Mouse (Mus musculus) heart, adult 8-10 months (tissue): Measurements from ENCODE around the gene Dlg2. TPM values are rescaled to one million over a fixed set of nuclear protein-coding genes. Genes with fewer than 3 reads are reported as not detected.
"Not testable (repeated sequence)": the region's sequence is repeated elsewhere in the genome, so short reads cannot be mapped to it uniquely, and the experiment has no call there.

Source experiments
- DNase-seq: peaks from one replicate; pipeline ENCODE4 v3.0.0; 2022; ENCODE audit warnings: low spot score
- total RNA-seq, 4 experiments: library from RNA; stranded (reverse); gene quantifications; 2 replicates each; pipeline ENCODE4 v1.2.4; 2022

Dlg2 gene
- total RNA-seq, 4 experiments from 2014 or later = 2.0 to 2.8 (median 2.3) TPM

- no peak for DNase-seq
These were observed 349.2 kb downstream of the Dlg2 start for GRCm38 (mm10) chr7:90825640-90826039.

DNA sequence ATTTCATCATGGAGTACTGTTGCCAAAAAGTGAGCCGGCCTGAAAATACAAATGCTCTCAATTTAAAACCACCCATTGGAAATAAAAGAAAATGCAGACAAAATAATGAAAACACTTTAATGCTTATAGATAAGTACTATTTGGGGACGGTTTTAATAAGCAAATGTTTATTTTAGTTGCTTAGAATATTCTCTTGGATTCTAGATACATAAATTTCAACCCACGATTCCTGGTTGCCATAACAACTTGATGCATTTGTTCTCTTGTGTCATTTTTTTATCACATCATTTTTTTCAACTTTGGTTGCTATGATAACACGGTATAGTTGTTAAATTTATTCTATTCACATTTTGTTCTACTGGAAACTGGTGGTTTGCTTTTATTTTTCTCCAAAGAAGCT, 364.8 kb downstream of the Dlg2 start:
- DNase-seq = no peak

DNA sequence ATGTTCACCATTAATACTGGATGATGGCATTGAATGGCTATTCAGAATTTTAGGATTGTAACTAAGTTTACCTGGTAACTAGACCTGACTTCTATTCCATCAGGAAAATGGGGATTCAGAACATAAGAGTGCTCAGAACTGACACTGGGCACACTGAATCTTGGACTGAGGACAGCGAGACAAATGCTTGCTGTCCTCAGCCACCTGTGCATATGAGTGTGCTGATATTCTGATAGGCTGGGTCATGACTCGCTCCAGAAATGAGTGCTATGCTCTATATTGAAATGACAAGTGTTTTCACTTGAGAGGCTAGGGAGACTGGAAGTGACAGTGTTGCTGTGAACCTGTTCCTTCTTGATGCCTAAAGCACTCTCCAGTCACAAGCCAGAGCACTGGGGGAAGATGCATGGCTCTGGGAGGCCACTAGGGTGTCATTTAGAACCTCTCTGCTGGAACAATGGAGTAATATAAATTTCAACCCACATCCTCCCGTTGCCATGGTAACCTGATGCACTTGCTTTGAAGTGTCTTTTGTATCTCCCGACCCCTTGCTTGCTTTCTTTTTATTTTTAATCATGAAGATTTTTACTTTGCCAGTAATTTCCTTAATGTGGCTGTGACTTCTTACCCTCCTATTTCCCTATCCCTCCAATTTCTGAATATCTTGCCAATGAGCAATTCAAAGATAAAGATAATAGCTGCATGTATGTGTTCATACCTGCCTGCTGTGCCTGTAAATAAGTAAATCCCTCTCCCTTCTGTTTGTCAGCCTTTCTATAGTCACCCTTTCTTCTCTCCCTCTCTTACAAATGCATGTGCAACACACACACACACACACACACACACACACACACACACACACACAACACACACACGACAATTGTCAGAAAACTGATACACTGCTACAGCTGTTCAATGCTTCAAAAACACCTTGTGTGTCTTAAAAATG, 367.1 kb downstream of the Dlg2 start:
- DNase-seq = no peak

GRCm38 (mm10) chr7:90876796-90877195, 400.3 kb downstream of the Dlg2 start:
- DNase-seq = not testable (repeated sequence)

GRCm38 (mm10) chr7:90882740-90883139, 406.3 kb downstream of the Dlg2 start:
- DNase-seq = no peak

DNA sequence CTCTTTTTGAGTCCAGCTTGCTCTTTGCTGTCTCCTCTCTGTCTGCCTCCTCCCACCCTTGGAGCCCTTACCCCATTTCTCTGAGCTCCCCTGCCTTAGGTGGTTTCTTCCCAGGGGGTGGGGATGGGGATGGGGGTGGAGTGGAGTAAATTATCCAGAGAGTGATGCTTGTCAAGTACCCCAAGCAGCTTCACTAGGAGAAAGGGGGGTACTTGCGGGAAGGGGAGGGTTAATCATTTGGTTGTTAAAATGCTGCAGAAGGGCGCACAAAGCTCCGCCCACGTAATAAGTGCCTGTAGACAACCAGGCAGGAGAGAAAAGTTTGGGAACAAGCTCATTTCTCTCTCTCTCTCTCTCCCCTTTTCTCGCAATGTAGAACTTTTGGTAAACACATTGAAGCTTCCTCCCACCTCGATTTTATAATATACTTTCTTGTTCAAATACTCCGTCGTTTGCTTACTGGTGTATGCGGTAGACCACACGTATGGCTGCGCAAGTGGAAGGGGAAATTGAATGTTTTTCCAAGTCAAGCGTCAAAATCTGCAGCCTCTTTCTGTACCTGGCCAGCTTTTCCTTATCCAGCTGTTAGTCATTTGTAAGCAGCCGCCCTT, 410.0 kb downstream of the Dlg2 start:
- DNase-seq = no peak

DNA sequence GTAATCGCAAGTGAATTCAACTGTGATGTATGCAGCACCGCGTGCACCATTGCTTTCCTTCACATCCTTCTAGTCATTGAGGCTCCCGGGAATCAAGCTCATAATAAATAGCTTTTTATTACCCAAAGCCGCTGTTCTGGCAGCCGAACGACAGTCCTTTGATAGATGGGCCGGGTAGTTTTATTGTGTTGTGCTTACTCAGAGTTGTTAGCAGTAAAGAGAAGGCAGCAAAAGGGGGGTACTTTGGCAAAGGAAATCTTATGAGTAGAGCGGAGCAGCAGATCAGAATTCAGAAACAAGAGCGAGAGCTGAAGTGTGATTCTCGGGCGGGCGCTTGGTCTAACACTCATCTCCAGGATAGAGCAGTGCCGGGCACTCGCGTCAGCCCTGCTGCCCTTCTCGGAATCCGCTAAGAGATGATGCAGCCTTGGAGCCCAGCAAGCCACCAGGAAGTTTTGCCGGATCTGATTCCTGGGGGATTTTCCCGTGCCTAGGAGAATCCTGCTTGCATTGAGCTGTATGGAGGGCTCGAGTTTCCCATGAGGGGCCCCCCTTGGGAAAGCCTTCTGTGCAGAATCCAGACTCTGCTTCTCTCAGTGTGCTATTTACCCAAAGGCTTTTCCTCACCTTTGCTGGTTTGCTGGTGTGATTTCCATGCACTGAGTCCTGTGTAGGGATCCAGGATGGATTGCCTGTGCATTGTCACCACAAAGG, 410.7 kb downstream of the Dlg2 start:
- no peak for DNase-seq

DNA sequence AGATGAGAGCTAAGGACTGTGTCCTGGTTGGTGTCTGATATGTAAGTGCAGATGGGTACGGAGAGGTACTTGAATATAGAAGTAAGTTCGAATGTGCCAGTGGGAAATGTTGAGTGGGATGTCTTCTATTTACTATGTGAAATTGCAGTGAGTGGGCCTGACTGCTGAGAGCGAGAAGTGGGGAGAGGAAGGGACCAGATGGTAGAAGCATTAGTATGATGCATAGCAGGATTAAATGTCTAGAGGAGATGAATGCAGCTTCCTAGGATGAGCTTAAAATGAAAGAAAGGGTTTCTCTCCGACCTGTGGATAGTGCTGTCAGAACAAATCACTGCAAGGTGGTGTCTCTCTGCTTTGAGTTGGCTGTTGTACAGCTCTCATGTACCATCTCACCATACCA, 451.0 kb downstream of the Dlg2 start:
- no peak for DNase-seq

DNA sequence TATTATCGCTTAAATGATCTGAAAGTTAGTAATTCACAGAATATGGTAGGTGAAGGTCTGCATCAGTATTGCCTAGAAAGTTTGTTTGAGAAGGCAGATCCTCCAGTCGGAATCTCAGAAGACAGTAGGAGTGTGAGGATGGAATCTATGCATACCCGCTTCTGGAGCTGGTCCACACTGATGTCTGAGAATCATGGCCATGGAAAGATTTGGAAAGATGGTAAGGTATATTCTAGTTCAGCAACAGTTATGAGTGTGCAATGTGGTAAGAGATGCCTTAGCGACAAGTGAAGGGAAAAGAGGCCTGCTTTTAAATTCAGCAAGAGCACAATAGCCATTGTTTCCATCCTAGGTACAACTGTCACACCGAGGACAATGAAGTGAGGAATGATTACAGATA, 464.3 kb downstream of the Dlg2 start:
- no peak for DNase-seq

DNA sequence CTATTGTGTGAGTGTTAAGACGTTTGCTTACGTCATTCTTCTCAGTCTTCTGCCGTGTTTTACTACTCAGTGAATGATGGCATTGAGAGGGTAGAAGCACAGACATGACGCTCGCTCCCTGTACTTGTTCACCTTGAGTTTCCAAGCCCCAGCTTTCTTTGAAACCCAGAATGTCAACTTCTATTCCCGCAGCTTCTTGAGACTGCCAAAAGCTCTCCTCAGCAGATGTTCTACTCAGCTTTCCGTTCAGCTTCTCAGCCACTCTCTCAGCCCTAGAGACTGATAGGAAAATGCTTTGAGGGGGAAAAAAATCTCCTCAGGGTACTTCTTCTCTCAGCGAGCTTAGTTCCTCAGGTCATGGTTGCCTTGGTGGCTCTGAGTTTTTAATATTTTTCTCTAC, 470.6 kb downstream of the Dlg2 start:
- no peak for DNase-seq

DNA sequence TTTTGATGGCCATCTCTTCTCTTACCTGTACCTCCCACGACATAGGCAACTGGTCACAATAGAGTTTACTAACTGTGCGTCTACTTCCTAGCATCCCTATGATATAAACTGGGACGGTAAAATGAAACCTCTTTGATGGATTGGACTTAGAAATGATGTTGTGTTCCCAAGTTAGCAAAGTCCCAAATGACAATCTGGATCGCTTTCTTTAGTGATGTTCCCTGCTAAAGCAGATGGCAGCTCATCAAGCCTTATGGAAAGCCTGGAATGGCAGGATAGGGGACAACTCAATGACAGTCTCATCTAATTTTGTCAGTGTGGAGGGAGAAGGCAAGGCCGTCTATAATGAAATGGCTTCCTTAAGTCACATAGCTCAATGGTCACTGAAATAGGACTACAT, 472.7 kb downstream of the Dlg2 start:
- no peak for DNase-seq

DNA sequence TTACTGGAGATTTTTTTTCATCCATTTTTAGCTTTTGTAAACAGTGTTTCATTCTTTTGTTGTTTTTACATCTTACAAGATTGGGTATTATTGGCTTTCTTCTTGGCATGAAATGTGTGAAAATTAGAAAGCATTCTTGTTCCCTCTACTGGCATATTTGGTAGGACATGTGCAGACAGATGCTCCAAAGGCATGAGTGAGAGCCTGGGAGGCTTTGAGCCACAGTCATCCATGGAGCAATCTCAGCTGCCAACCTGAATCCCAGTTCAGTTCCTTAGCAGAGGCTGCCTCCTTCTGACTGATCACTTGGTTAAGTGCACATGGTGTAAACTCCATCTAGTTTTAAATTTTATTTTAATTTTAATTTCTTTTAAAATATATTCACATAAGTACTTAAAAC, 500.8 kb downstream of the Dlg2 start:
- DNase-seq = no peak

DNA sequence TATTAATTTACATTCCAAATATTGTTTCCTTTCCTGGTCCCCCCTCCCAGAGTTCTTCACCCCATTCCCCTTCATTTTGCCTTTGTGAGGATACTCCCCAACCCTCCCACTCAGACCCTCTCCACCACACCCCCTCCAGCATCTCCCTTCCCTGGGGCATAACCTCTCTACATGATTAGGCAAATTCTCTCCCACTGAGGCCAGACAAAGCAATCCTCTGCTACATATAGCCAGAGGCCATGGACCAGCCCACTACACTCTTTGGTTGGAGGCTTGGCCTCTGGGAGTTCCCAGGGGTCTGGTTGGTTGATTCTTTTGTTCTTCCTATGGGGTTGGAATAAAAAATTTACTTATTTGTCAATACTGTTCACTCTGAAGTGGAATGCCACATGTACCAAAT, 505.6 kb downstream of the Dlg2 start:
- no peak for DNase-seq

DNA sequence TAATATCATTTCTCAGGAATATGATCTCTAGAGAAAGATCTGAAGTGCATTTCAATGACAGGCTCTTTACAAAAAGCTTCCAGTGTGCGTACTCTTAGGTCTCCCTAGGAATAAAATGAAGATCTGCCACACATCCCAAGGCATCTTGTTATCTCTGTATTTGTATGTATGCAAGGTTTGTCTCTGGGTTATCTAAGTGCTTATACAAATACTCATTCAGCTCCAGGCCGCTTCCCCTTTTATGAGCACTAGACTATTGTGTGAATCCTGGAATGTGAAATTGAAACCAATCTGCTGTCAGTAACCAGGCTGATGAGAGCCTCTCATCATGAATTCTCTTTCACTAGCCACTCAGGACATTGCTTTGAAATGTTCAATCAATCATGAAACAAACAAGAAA, 534.2 kb downstream of the Dlg2 start:
- DNase-seq = no peak

DNA sequence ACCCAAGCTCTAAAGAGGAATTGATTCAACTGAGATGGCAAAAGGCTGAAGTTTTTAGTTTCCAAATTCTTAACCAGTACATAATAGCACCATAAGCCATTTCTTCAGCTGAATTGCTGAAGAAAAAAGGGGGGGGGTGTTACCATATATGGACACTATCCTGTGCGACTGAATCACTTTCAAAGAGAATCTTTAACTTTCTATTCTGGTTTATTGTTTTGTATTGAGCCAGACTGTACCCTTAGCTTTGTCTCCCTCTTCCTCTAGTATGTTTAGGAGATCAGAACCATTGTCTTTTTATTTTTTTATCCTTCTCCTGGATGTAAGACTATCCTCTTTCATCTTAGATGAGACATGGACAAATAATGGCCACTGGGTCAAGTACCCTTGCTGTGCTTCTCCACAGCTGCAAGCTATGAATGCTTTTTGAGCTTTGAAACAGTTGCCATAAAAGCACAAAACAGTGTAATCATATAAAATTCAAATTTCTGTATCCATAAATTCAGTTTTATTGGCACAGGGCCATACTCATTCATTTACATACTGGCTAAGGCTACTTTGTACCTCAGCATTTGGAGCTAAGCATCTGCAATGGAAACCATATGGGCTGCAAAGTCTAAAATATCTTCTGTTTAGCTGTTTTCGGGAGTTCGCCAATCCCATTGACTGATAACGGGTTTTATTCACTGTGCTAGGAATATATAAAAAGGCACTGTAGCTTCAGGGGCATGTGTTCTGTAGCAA, 568.7 kb downstream of the Dlg2 start:
- no peak for DNase-seq

DNA sequence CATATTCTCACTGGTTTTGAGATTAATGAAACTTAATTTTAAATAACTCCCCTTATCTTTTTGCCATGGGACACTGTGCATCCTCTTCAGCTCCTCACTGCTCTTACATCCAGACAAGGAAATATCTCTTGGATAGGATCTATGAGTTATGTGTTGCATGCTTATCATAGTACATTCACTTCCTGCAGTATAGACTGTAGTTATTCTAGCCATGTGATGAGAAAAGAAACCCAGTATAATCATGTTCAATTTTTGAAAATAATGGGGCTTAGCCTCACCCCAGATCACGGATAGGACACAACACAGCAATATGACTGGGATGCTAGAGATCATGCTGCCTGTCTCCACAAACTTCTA, 569.2 kb downstream of the Dlg2 start:
- no peak for DNase-seq

- no peak for DNase-seq
These were observed 587.0 kb downstream of the Dlg2 start for GRCm38 (mm10) chr7:91063297-91064040.

DNA sequence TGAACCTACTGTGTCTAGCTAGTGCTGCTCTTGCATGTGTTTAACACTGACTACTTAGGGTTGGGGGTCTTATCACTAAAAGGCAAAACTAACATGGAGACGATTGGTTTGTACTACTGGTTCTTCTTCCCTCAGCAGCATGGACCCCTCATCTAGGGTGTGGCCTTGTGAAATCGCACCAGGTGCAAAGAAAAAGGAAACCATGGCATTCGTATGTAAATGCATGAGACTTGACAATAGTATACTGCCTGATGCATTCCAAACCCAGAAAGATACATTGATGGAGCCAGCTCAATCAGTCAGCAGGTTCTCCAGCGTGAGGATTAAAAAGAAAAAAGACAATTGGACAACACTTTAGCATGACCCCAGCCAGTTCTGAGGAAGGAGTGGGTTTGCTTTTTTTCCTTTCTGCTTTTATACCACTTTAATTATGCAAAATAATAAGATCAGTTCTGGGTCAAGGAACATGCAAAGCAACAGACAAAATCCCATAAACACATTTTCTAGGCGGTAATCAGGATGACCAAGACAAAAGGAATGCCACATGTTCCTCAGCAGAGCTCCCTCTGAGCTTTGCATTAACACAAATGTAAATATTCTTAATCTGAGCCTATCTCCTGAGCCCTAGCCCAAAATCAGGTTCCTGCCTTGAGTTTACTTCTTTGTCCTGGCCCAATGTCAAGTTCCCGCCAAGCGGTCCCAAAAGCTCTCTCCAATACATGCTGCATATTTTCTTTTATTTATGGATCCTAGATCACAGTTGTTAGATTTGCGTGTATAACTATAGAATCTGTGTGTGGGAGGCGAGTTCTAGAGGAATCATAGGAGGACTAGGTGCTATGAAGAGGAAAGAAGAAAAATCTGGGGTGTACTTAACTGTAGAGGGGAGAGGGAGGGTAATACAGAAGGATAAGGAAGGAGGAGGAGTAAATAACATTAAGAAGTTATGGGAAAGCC, 595.6 kb downstream of the Dlg2 start:
- DNase-seq = no peak

GRCm38 (mm10) chr7:91086071-91086470, 609.6 kb downstream of the Dlg2 start:
- no peak for DNase-seq
